Mouse (Mus musculus) embryonic stem cell, embryonic (primary cell): Measurements from ENCODE around the gene Plk3.

ENCODE experiments used
- CTCF ChIA-PET, 4 experiments: fragments of 300-600 bp in 2 of 4; fragments of 350-600 bp in 2 of 4; sonication (Branson Sonifier 250); formaldehyde crosslinking; loops; one replicate each; lab custom pipeline; 2022; ENCODE audit warnings: inconsistent platforms in 2 of 4; lab: Charles Lee
- POLR2A ChIA-PET, 4 experiments: fragments of 300-600 bp in 2 of 4; fragments of 350-600 bp in 2 of 4; sonication (Branson Sonifier 250); formaldehyde crosslinking; loops; one replicate each; lab custom pipeline; 2022; ENCODE audit warnings: antibody characterized with exemption in 4 of 4, inconsistent platforms in 1 of 4; lab: Charles Lee

The Plk3 gene

DNA sequence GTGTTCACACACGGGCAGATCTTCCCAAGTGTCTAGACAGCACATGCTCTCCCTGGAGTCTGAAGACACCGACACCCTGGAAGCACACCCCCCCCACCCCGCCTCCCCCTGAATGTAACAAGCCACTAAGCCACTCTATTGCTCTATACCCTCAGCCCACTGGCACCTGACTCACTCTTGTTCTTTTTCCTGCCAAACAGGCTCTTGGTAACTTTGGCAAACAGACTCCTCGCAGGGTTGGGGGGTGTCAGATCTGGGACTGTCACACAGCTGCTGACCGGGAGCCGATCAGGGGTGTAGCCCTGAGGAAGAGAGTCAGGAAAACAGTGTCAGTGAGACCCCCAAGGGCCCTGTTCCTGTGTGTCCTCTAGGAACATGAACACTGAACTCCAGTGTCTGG lies 2.6 kb downstream of the Plk3 start:
- POLR2A ChIA-PET = interaction anchor here (0.6 to 69.1 kb wide), 18 partner anchors 2 to 449 kb away, joined by 3 to 3713 read pairs (median 8); partner anchors contain the start of genes Rps8 (in 3 of the 4), Btbd19 (in 2 of the 4), Kif2c (in 2 of the 4) and Tctex1d4 (in 2 of the 4)
- CTCF ChIA-PET = interaction anchor here in 2 of 4 experiments (1.1 to 4.0 kb wide), 4 partner anchors 10 to 135 kb away, joined by 5 to 78 read pairs (median 6); partner anchors contain the start of gene Hectd3 (in 1 of the 2)

DNA sequence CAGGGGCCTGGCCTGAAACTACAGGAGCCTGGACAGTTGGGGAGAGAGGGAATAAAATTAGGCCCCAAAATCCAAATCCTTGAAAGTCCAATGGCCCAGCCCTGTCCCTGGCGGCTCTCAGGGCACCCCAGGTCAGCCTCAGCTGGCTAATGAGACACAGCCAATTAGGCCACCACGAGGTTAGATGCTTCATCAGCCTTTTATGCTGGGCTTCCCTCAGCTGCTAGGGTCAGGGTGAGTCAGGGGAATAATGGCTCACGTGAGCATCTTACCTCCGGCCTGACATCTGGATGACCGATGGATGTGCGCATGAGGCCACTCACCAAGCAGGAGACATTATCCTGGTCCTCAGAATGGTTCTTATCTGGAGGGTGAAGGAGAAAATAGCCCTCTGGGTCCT lies 3.0 kb downstream of the Plk3 start:
- ChIA-PET CTCF (interaction anchor here in 1 of 4 experiments (1.7 to 4.0 kb wide), 2 partner anchors 10 to 135 kb away, joined by 6 to 78 read pairs; partner anchors contain the start of gene Hectd3), POLR2A (interaction anchor here in 3 of 4 experiments (1.2 to 69.1 kb wide), 8 partner anchors 2 to 122 kb away, joined by 3 to 3713 read pairs (median 303); partner anchors contain the start of genes Rps8 (in 3 of the 3), Btbd19 (in 2 of the 3), Tctex1d4 (in 2 of the 3) and Armh1 (in 1 of the 3))

DNA sequence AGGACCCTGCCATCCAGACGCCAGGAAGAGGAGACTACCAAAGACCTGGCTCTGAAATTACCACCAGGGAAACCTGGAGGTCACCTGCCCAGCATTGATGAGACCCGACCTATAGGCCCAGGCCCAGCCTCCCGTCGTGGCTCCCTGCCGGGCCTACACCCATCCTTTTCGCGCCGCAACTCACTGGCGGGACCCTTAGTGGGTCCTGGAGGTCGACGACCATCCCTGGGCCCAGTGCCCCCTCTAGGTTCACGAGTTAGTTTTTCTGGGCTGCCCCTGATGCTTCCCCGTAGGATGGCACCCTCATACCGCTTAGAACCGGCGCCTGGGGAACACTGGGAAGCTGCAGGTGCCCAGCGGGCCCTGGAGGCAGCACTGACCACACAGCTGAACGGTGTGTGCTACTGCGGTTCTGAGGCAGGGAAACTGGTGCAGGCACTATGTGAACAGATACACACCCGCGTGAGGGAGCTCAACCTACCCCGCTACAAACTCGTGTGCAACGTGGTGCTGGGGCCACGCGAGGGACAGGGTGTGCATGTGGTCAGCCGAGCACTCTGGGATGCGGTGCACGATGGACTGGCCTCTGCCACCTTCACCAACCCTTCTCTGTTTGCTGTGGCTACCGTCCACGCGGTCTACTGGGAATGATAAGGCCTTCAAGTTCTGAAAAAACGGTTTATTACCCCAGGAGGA lies 5.6 kb downstream of the Plk3 start:
- POLR2A ChIA-PET = interaction anchor here in 3 of 4 experiments (0.6 to 69.1 kb wide), 19 partner anchors 5 to 940 kb away, joined by 3 to 3713 read pairs (median 4); partner anchors contain the start of genes Btbd19 (in 2 of the 3), Kif2c (in 2 of the 3), Rps8 (in 2 of the 3) and Tctex1d4 (in 2 of the 3)
- CTCF ChIA-PET = interaction anchor here in 2 of 4 experiments (1.3 to 2.1 kb wide), 2 partner anchors 18 kb away, joined by 5 read pairs; no protein-coding TSS in a partner anchor

DNA sequence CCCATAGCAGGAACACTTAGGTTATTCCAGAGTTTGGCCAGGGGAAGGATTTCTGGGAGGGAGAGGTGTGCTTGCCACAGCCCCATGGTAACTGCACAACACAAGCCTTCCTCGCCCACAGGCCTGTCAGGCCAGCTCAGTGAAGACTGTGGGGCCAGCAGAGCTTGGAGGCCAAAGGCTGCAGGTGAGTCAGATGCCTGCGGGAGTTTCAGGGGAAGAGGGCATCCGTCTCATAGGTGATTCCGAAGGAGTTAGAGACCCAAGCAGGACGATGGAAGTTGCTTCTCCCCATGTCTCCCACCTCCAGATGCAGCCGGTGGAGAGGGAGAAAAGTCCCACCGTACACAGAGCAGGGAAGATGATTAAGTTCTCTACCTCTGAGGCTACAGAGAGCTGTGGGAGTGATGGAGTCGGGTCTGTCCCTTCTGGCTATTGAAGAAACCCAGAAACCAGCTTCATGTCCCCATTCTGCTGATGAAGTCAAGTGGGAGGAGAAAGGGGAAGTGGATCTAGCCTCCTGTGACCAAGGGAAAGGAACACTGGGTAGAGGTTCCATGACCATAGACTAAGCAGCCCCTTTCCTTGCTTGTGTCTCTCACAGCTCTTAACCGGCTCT lies 7.0 kb downstream of the Plk3 start, which contains the start of gene Tctex1d4:
Gene Tctex1d4 (plus strand): TSS at position 120 of the 616 bp plus-strand sequence.
- POLR2A ChIA-PET = interaction anchor here (0.6 to 69.1 kb wide), 54 partner anchors 6 to 760 kb away, joined by 3 to 3713 read pairs (median 5); partner anchors contain the start of genes Plk3 (in 3 of the 4), Rps8 (in 3 of the 4), Hectd3 (in 2 of the 4) and Kif2c (in 2 of the 4)
- CTCF ChIA-PET = interaction anchor here (0.9 to 1.7 kb wide), 9 partner anchors 12 to 140 kb away, joined by 3 to 19 read pairs (median 6); partner anchors contain the start of gene Hectd3 (in 1 of the 4)

DNA sequence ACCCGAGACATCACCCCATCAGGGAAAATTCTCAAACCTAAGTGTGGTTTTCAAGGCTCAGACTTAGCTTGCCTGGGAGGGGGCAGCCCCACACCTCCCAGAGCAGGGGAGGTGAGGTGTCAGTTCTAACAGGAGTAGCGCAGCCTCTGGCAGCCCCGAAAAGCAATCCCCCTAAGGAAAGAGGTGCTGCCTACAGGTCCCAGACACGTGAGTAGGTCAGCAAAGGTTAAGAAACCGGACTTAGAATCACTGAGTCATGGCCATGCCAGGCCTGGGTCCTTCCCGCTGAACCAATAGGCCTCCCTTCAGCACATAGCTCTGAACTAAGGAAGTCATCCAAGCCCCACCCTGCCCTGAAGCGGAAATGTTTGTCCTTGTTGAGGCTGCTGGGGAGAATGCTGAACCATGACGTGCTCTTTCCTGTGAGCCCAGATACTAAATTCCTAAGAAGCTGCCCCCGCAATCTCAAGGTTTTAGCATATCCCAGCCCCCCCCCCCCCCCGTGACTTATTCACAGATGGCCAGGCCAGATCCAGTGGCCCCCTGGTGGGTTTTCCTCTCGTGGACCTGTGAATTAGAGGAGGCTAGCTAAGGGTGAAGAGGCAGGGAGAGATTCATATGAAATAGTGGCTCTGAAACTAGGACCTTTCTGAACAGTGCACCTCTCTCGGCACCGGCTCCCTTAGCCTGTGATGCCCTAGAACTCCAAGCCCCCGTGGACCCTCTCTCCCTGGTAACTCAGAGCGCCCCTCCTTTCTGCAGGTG lies 7.7 kb downstream of the Plk3 start:
- POLR2A ChIA-PET = interaction anchor here (0.6 to 69.1 kb wide), 76 partner anchors 7 to 905 kb away, joined by 3 to 3713 read pairs (median 4); partner anchors contain the start of genes Plk3 (in 4 of the 4), Hectd3 (in 3 of the 4), Kif2c (in 3 of the 4) and Rps8 (in 3 of the 4)

DNA sequence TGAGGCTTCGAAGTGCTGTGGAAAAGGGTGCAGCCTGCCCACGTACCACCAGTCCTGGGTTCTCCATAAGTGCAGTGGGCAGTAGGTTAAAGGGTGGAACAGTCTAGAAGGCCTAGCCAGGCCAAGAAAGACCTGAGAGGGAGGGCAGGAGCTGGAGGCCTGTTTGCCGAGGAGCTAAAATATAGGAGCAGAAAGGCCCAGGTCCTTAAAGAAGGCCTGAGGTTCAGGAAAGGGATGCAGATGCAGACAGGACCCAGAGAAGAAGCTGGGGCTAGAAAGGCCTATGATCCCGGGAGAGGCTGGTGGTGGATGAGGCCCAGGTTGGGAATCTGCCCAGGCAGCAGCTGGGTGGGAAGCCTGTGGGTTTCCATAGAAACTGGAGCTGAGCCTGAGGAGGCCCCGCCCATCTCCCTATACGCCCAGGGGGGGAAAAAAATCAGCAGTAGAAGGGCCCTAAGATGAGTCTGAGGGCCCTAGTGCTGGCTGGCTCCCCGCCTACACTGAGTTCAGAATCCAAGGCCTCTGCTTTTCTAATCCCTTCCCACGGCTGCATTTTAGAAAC lies 8.3 kb downstream of the Plk3 start, which contains the start of gene Btbd19:
Gene Btbd19 (minus strand): TSS at position 378 of the 562 bp plus-strand sequence.
- ChIA-PET POLR2A (interaction anchor here (0.6 to 69.1 kb wide), 70 partner anchors 7 to 904 kb away, joined by 3 to 3713 read pairs (median 4); partner anchors contain the start of genes Plk3 (in 4 of the 4), Hectd3 (in 3 of the 4), Kif2c (in 3 of the 4) and Rps8 (in 3 of the 4)), CTCF (interaction anchor here (0.6 to 1.7 kb wide), 23 partner anchors 8 to 297 kb away, joined by 3 to 19 read pairs (median 4); partner anchors contain the start of genes Hectd3 (in 3 of the 4), Plk3 (in 1 of the 4) and Ptch2 (in 1 of the 4))

More for the DNA sequence above, 7.7 kb downstream of the Plk3 start:
- CTCF ChIA-PET = interaction anchor here (0.6 to 1.7 kb wide), 23 partner anchors 8 to 298 kb away, joined by 3 to 19 read pairs (median 4); partner anchors contain the start of genes Hectd3 (in 3 of the 4), Plk3 (in 1 of the 4) and Ptch2 (in 1 of the 4)

DNA sequence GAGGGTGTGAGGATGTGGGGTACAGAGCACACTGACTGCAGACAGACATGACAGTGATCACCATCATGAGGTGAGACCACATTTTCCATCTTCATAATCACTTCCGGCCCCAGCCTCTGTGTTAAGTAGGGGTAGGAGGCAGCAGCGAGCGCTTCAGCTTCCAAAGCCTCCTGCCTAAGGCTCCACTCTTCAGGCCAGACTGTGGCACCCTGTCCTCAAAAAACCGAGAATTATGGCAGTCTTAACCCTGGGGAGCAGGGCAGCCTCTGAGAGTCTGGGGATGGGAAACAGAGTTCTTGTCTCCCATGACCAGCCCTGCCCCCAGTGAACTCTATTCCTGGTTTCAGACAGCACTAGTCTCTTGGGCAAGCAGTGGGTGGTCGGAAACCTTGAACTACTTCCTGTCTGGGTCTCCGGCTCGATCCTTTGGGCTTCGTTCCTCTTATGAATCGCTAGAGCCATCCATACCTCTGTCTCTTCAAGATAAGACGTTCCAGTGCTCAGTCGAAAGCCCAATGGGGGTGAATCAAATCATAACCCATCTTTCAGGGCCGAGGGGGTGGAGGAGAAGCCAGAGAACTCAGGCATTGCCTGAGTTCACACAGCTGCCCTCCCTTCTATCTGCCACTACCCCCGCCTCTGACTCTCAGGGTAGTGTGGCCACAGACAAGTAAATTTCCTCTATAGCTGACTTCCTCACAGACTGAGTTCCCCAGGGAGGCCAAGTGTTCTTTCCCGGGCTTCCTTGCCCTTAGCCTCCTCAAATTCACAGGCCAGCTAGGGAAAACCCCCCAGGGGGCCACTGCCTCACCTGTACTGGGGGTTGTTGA lies 9.0 kb downstream of the Plk3 start:
- ChIA-PET CTCF (interaction anchor here (0.7 to 1.7 kb wide), 11 partner anchors 9 to 129 kb away, joined by 3 to 19 read pairs (median 4); partner anchors contain the start of genes Hectd3 (in 1 of the 4), Plk3 (in 1 of the 4) and Ptch2 (in 1 of the 4)), POLR2A (interaction anchor here (0.9 to 69.1 kb wide), 36 partner anchors 8 to 662 kb away, joined by 3 to 3713 read pairs (median 5); partner anchors contain the start of genes Plk3 (in 4 of the 4), Ccdc163 (in 2 of the 4), Kif2c (in 2 of the 4) and Mmachc (in 2 of the 4))

DNA sequence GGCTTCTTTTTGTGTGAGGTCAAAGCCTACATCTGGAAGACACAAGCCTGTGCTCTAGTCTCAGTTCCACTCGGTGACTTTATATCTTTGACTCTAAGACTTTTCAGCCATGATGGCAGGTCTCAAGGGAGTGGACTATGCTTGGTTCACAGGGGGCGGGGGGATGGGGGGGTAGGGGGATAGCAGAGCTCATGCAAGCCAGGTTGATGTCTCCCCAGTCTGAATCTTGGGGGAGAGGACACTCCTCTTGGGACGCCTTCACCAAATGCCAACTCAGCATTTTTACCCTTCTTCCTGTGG lies 9.6 kb downstream of the Plk3 start:
- ChIA-PET POLR2A (interaction anchor here in 3 of 4 experiments (1.4 to 69.1 kb wide), 7 partner anchors 9 to 45 kb away, joined by 3 to 3713 read pairs (median 393); partner anchors contain the start of genes Plk3 (in 3 of the 3), Rps8 (in 2 of the 3), Btbd19 (in 1 of the 3) and Kif2c (in 1 of the 3)), CTCF (interaction anchor here in 1 of 4 experiments (1.4 kb wide), 1 partner anchor 14 kb away, joined by 4 read pairs; no protein-coding TSS in a partner anchor)

DNA sequence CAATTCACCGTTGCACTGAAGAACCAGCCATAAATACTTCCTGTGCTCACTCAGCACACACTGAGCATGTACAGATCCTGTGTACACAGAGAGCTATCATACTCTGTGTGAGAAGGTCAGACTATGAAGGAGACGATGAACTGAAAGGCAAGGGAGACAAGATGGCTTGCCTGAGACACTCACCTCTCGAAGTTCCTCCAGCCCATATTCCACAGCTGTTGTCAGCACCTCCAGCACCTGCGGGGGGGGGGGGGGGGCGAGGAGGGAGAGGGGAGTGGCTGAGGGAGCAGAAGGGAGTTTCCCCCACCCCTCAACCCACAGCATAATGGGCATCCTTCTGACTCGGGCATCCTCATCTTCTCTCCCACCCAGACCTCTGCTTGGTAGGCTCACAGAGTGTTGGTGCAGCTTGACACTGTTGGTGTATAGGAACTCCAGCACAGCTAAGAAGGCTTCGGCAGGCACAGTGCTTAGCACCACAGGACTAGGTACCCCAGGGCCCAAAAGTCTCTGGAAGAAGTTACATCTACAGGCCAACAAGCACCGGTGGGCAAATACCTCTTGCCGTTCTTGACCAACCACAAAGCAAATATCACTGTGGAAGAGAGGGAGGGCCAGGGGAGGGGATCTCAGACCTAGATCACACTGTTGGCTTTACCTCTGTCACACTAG lies 10.1 kb downstream of the Plk3 start:
- CTCF ChIA-PET = interaction anchor here in 3 of 4 experiments (0.7 to 1.4 kb wide), 3 partner anchors 15 to 27 kb away, joined by 3 to 12 read pairs (median 4); no protein-coding TSS in a partner anchor
- POLR2A ChIA-PET = interaction anchor here in 3 of 4 experiments (0.6 to 69.1 kb wide), 10 partner anchors 9 to 292 kb away, joined by 3 to 3713 read pairs (median 124); partner anchors contain the start of genes Plk3 (in 3 of the 3), Rps8 (in 2 of the 3), Btbd19 (in 1 of the 3) and Kif2c (in 1 of the 3)

DNA sequence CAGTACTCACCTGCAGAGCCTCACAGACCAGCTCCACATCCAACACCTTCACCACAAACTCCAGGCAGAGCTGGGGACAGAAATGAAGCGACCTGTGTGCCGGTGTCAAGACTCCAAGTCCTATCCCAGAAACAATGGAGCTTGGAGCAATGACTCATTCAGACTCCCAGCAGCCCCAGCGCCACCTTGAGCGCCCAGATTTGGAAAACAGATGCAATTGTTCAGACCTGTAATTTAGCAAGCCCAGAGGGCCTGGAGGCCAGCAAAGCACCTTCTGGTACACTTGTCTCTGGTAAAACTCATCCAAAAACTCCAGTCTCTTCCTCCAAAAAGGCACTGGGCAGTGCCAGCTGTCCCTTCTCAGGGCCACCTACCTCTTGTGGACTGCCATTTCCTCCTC lies 11.6 kb downstream of the Plk3 start:
- POLR2A ChIA-PET = interaction anchor here (0.5 to 69.1 kb wide), 25 partner anchors 11 to 457 kb away, joined by 3 to 3713 read pairs (median 5); partner anchors contain the start of genes Plk3 (in 3 of the 4), Kif2c (in 2 of the 4), Rps8 (in 2 of the 4) and Btbd19 (in 1 of the 4)
- CTCF ChIA-PET = interaction anchor here in 3 of 4 experiments (0.9 to 3.9 kb wide), 10 partner anchors 10 to 148 kb away, joined by 3 to 78 read pairs (median 24); partner anchors contain the start of gene Plk3 (in 2 of the 3)

DNA sequence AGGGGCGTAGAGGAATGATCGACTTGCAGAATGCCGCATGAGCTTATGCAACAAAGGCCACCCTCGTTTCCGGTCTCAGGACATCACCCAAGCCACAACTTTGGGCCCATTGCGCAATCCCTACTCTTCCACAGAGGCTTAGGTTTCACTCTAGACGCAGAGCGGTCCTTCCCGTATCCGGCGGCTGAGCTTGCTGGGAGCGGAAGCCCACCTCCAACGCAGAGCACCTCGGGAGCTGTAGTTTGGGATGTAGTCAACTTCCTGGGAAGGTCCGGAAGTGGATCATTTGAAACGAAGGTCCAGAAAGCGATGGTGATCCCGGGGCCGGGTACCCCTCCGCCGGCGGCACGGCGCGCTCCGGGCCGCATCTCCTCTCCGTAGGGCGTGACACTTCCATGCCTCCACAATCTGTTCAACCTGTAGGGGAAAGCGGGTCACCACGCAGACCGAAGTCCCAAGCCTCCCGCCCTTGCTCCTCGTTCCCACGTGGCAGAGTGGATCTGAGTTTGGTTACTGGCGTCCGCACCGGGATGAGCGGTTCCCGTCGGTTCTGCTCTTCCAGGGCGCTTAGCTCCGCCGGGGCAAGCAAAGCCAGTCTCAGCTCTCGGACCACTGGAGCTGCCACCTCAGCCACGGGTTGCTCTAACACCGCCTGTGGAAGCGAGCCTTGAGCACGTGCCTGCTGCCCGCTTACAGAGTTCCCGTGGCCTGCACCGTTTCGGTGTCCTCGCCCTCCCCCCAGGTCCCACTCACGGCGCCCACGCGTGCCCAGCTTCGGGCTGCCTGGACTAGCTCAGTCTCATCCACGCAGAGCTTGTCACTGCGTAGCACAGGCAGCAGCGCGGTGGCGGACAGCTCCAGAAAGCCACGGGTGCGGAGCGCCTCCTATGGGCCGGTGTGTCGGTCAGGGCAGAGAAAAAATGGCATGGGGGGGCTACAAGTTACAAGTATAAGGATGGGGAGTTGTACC lies 13.0 kb downstream of the Plk3 start:
- CTCF ChIA-PET = interaction anchor here (0.6 to 3.9 kb wide), 65 partner anchors 8 to 716 kb away, joined by 3 to 78 read pairs (median 5); partner anchors contain the start of genes Hectd3 (in 3 of the 4), Plk3 (in 3 of the 4), Ptch2 (in 3 of the 4) and Ccdc163 (in 1 of the 4)
- POLR2A ChIA-PET = interaction anchor here (0.5 to 69.1 kb wide), 129 partner anchors 8 to 1951 kb away, joined by 3 to 3713 read pairs (median 4); partner anchors contain the start of genes Plk3 (in 4 of the 4), Ptch2 (in 4 of the 4), Rps8 (in 4 of the 4) and Ccdc163 (in 3 of the 4)

DNA sequence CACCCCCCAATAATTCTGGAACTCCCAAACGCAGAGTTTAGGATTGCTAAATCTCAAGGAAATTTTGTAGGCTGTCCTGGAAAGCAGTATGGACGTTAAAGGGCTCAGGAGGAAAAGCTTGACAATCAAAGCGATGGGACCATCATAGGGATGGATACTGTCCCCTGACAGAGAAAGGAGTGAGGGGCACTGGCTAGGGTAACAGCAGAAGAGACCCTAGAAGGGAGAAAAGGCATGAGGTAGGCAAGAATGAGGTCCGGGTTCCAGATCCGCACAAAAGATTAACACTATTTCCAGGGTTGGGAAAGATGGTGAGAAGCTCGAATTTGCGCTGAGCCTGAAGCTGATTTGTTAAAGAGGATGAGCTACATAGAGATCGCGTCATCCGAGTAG lies 13.7 kb downstream of the Plk3 start:
- ChIA-PET POLR2A (interaction anchor here (0.5 to 69.1 kb wide), 104 partner anchors 9 to 1059 kb away, joined by 3 to 3713 read pairs (median 5); partner anchors contain the start of genes Plk3 (in 4 of the 4), Ptch2 (in 4 of the 4), Rps8 (in 4 of the 4) and Hectd3 (in 3 of the 4)), CTCF (interaction anchor here (0.6 to 3.9 kb wide), 44 partner anchors 9 to 412 kb away, joined by 3 to 78 read pairs (median 5); partner anchors contain the start of genes Hectd3 (in 2 of the 4), Plk3 (in 2 of the 4), Ptch2 (in 2 of the 4) and Ccdc163 (in 1 of the 4))
